Mouse (Mus musculus): ENCODE data around the gene Naaladl2.

- TF ChIP-seq CTCF (conservative IDR thresholded peaks at IDR 0.05; ENCODE audit: low read length) (no peak), POU5F1 (IDR thresholded peaks at IDR 0.05; ENCODE audit: borderline replicate concordance, low read length) (no peak), NANOG (IDR thresholded peaks at IDR 0.05; ENCODE audit: borderline replicate concordance, low read length) (no peak)
Measured at GRCm38 (mm10) chr3:24463941-24464340, 680.1 kb downstream of the Naaladl2 start.
